Mouse (Mus musculus) CH12.LX (cell line): ENCODE data around the gene Ugt1a2.

ENCODE experiments used
- BHLHE40 ChIP-seq: IDR thresholded peaks from 2 replicates; pipeline ENCODE4 v1.6.1; 2011; ENCODE audit warnings: mild to moderate bottlenecking, low read depth, low read length, improper control_type of control experiment
- CHD1 ChIP-seq: IDR thresholded peaks from 2 replicates; pipeline ENCODE4 v1.6.1; 2012; ENCODE audit warnings: low read depth, low read length, improper control_type of control experiment, inconsistent platforms
- CHD2 ChIP-seq: IDR thresholded peaks from 2 replicates; pipeline ENCODE4 v1.6.1; 2011; ENCODE audit warnings: low read length, improper control_type of control experiment
- CTCF ChIP-seq, 2 experiments: IDR thresholded peaks in 1 of 2; conservative IDR thresholded peaks in 1 of 2; 2 replicates each; pipeline ENCODE4 v1.5.1; 2011 to 2012; ENCODE audit warnings: low read depth in 2 of 2, low read length in 2 of 2, improper control_type of control experiment in 1 of 2, inconsistent platforms in 1 of 2, mild to moderate bottlenecking in 1 of 2, moderate library complexity in 1 of 2
- ELF1 ChIP-seq: IDR thresholded peaks from 2 replicates; pipeline ENCODE4 v1.6.1; 2014; ENCODE audit warnings: low read depth, mild to moderate bottlenecking, inconsistent platforms, low read length, improper control_type of control experiment
- EP300 ChIP-seq: IDR thresholded peaks from 2 replicates; pipeline ENCODE4 v1.6.1; 2011; ENCODE audit warnings: low read length, improper control_type of control experiment
- GABPA ChIP-seq: IDR thresholded peaks from 2 replicates; pipeline ENCODE4 v1.6.1; 2012; ENCODE audit warnings: low read depth, low read length, improper control_type of control experiment, inconsistent platforms; ENCODE audit not compliant: insufficient replicate concordance
- KAT2A ChIP-seq: IDR thresholded peaks from 2 replicates; pipeline ENCODE4 v1.6.1; 2012; ENCODE audit warnings: low read length, improper control_type of control experiment, inconsistent platforms; ENCODE audit not compliant: insufficient replicate concordance
- MAFK ChIP-seq: IDR thresholded peaks from 2 replicates; pipeline ENCODE4 v1.6.1; 2011; ENCODE audit warnings: low read length, improper control_type of control experiment; ENCODE audit not compliant: insufficient replicate concordance
- MYC ChIP-seq: IDR thresholded peaks from 2 replicates; pipeline ENCODE4 v1.6.1; 2011; ENCODE audit warnings: low read depth, mild to moderate bottlenecking, improper control_type of control experiment, low read length
- POLR2AphosphoS2 ChIP-seq: IDR thresholded peaks from 2 replicates; pipeline ENCODE4 v1.6.1; 2011; ENCODE audit warnings: low read depth, low read length, improper control_type of control experiment
- ZMIZ1 ChIP-seq: IDR thresholded peaks from 2 replicates; pipeline ENCODE4 v1.6.1; 2012; ENCODE audit warnings: low read depth, mild to moderate bottlenecking, inconsistent platforms, low read length, improper control_type of control experiment

- TF ChIP-seq CTCF (conservative IDR thresholded peaks at IDR 0.05 in 1 of 2, IDR thresholded peaks at IDR 0.05 in 1 of 2; ENCODE audit: low read depth in 2 of 2, low read length in 2 of 2) = no peak
- TF ChIP-seq BHLHE40 = no peak
- no peak for TF ChIP-seq ELF1
- no peak for TF ChIP-seq CHD2
- no peak for TF ChIP-seq MYC
- TF ChIP-seq KAT2A = no peak
- TF ChIP-seq ZMIZ1 = no peak
- no peak for TF ChIP-seq POLR2AphosphoS2
- no peak for TF ChIP-seq EP300
- TF ChIP-seq CHD1 = no peak
- no peak for TF ChIP-seq MAFK
- no peak for TF ChIP-seq GABPA
These were observed 14.0 kb upstream of the Ugt1a2 start for GRCm38 (mm10) chr1:88186325-88186935.
